Mouse (Mus musculus): ENCODE measurements around the gene Eif3b.

Eif3b gene

GRCm38 (mm10) chr5:140418489-140419441 is at the start of gene Eif3b:
TSS of gene Eif3b (plus strand) at chr5:140419328.
- DNase-seq (ENCODE audit: low spot score in 2 of 2): peak; percentile 87 to 89

GRCm38 (mm10) chr5:140369466-140369865 is 49.7 kb upstream of the Eif3b start:
- DNase-seq (ENCODE audit: low spot score in 2 of 2): no peak

DNA sequence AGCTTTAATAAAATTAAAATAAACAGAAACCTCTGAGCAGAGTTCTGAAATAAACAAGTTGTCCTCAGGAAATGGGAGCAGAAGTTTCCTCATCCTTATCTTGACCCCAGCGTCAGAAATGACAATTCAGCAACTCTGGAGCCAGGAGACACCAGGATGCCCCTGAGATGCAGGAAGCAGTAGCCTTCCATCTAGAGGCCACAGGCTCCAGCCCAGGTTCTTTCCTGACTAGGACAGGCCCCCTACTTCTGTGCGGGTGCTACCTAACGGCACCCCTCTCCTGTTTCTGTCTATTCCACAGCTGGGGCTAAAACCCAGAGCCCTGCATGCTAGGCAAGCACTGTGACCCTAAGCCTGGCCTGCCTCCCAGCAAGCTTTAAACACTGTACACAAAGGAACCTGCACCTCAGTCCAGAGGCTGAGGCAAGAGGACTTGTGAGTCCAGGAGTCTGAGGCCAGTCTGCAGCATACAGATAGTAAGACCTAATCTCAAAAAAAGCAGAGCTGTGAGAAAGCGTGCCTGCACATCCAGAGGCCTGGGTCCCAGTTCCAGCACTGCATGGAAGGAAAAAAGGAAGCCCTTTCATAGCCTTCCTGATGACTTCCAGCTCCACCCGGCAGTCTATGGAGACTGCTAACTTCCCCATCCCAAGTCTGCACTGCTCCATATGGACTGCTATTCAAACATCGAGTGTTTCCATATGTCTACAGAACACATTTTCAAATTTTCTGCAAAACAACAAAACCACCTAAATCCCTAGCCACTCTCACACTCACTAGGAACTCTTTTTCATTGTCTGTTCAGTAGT is 48.5 kb upstream of the Eif3b start:
- no peak for DNase-seq (ENCODE audit: low spot score in 2 of 2)

DNA sequence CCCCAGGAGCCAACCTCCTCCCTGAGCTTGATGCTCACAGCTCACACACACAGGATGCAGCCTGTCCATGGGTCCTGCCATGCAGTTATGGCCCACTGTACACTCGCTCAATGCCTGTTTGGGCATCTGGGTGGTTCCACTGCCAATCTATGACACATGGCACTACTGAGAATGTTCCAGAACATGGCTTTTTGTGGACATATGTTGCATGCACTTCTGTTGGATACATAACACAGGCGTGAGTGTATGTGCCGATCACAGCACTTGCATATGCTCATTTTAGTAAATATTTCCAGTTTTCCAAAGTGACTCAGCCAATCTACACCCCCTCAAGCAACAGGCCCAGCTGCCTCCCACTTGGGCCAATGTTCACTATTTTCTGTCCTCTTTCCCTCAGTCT is 47.5 kb upstream of the Eif3b start:
- no peak for DNase-seq (ENCODE audit: low spot score in 2 of 2)

DNA sequence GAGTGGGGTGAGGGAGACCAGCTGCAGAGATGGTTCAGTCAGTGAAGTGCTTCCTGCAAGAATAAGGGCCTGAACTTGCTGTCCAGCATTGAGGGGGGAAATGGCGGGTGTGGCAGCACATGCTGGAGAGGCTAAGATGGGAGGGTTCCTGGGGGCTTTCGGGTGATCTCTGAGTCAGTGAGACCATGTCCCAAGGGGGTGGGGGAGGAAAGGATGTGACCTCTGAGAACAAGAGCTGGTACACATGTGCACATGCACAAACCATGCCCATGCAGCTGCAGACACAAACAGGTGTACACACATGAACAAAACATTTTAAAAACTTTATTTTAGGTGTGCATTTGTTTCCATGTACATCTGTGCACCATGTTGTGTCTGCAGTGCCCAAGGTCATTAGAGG is 45.4 kb upstream of the Eif3b start:
- DNase-seq (ENCODE audit: low spot score in 2 of 2): no peak

DNA sequence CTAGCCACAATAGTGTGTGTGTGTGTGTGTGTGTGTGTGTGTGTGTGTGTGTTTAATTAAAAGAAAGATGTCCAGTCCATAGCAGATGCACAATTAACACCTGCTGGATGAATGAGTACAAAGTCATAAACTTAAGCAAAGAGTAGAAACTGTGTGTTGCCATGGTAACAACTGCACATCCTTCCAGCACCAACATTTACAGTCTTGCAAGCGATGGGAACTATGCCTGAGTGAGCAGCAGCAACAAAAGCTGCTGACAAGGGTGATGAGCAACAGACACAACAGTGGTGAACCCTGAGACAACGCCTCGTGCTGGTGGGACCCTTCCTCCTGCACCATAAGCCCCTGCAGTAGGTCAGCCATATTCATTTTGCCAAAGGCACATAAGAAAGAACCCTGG is 44.9 kb upstream of the Eif3b start:
- DNase-seq (ENCODE audit: low spot score in 2 of 2): peak; percentile 76 to 78

DNA sequence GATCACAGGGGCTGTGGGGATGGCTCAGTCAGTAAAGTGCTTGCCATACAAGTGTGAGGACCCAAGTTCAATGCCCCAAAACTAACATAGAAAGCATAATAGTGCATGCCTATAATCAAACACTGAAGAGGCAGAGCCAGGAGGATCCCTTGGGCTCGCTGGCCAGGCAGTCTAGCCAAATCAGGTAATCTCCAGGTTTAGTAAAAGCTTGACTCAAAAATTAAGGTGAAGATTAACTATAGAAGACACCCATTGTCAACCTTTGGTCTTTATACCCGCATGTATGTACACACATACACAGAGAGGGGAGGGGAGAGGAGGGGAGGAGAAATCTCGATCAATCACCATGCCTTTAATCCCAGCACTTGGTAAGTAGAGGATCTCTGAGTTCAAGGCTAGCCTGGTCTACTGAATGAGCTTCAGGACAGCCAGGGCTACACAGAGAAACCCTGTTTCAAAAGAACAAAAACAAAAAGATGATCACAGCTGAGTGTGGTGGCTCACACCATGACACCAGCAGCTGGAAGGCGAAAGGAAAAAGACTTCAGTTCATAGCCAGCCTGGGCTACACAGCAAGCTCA is 43.8 kb upstream of the Eif3b start:
- no peak for DNase-seq (ENCODE audit: low spot score in 2 of 2)

DNA sequence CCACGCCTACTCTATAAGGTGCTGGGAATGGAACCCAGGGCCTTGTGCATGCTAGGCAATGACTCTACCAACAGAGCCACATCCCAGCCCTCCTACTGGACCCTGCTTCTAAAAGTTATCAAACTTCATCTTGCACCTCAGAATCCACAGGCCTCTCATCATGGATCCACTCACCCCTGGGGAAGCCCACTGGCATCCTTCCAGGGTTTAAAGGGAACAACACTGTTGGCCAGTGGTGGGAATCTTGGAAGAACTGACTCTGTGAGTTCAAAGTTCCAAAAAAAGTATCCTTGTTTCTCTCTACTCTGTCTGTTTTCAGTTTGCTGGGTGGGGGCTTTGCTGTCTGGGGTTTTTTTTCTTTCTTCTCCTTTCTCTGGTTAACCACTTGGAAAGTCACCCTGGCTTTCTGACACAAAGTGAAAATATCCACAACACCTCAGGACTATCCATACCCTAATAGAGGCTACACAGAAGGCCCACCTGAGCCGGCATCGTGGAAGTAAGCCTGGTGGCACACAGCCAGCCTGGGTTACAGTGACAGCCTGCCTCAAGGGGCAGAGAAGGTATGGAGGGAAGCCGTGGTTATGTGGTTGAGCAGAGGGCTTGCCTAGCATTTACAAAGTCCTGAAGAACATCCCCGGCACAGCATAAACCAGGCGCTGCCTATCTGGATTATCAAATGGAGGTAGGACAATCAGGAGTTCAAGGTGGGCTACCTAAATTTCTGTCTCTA is 40.8 kb upstream of the Eif3b start:
- no peak for DNase-seq (ENCODE audit: low spot score in 2 of 2)

DNA sequence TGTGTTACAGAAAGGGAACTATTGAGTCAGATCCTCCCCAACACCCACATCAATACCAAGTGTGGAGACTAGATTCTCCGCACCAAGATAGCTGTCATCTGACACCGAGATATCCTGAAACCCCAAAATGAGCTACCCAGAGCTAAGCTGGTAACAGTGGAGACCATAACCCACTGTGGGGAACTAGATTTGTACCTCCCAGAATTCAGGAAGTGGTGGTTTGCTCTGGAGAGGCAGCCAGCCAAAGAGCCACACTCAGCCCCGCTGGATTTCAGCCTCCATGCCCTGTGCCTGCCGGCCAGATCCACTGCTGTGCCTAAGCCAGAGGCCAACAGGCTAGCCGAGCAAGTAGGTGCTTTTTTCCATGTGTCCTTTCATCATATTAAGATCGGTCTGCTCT is 39.8 kb upstream of the Eif3b start:
- no peak for DNase-seq (ENCODE audit: low spot score in 2 of 2)

- no peak for DNase-seq (ENCODE audit: low spot score in 2 of 2)
Observed at GRCm38 (mm10) chr5:140381156-140381555, 38.0 kb upstream of the Eif3b start.

DNA sequence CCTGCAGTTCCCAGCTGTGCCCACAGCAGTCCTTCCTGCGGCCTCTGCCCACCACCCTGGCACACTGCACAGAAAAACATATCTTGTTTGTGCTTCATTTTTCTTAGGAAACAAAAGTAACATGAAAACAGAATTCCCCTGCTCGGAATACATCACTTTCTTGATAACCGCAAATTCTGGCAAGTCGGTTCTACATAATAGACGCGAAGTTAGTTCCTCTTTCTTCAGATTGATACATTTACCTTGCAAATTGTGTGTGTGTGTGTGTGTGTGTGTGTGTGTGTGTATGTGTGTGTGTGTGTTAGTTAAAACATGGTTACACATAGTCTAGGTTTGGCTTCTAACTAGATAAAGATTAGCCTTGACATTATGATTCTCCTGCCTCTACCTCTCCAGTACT is 36.4 kb upstream of the Eif3b start:
- peak; percentile 70 to 84 for DNase-seq (ENCODE audit: low spot score in 2 of 2)

- peak; percentile 78 to 79 for DNase-seq (ENCODE audit: low spot score in 2 of 2)
Observed at GRCm38 (mm10) chr5:140383559-140383958, 35.6 kb upstream of the Eif3b start.

DNA sequence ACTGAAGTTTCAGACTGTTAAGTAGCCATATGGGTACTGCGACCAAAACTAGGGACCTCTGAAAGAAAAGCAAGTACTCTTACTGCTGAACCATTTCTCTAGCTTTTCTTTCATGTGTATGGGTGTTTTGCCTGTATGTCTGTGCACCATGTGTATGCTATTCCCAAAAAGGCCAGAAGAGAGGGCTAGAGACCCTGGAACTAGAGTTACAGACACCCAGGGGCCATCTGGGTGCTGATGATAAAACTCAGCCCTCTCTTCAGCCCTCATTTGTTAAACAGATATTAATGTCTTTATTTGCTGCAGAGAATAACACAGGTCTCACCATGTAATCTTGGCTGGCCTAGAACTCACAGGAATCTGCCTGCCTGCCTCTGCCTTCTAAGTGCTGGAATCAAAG is 34.7 kb upstream of the Eif3b start:
- DNase-seq (ENCODE audit: low spot score in 2 of 2): no peak

GRCm38 (mm10) chr5:140387236-140387635 is 31.9 kb upstream of the Eif3b start:
- peak; percentile 26 to 44 for DNase-seq (ENCODE audit: low spot score in 2 of 2)

DNA sequence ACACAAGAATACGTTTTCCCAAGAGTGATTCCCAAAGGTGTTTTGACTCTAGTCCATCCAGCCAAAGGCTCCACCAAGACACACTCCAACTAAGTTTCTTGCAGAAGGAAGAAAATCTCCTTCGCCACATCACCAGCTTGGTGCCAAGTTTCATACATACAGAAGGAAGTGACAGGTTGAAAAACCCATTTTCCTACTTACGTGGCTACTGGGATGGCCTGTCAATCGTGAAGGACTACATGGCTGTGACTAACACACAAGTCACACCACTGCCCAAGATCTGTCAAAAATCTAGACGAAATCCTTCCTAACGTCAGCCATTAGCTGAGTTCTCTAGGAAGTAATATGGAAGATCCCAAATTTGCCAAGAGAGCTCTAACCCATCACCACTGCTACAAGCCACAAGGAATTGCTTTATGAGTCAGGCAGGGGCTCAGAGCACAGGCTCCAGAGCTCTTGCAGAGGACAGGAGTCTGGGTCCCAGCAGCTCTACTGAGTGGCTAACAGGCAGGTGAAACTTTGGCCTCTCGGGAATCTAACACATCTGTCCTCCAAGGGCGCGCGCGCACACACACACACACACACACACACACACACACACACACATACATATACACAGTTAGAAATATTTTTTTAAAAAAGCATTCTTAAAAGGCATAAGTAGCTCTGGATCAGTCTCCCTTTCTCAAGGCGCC is 31.2 kb upstream of the Eif3b start:
- DNase-seq (ENCODE audit: low spot score in 2 of 2): no peak

- DNase-seq (ENCODE audit: low spot score in 2 of 2): peak; percentile 96 to 97
Observed at GRCm38 (mm10) chr5:140388588-140389576, 30.2 kb upstream of the Eif3b start, which contains the start of gene Snx8. TSS of gene Snx8 (minus strand) at chr5:140389262.

DNA sequence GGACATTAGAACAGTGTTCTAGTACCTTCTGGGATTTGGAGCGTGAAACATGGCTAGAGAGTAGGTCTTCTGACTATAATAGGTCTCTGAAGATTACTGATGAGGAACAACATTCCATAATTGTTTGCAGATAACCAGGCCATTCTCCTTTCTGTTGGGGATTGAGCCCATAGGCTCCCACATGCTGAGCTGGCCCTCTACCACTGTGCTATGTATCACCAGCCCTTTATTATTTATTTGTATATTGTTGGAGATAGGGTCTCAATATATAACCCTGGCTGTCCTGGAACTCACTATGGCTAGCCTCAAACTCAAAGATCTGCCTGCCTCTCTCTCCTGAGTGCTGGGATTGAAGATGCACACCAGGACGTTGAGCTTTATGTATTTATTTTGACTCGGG is 29.5 kb upstream of the Eif3b start:
- no peak for DNase-seq (ENCODE audit: low spot score in 2 of 2)

GRCm38 (mm10) chr5:140391435-140391834 is 27.7 kb upstream of the Eif3b start:
- DNase-seq (ENCODE audit: low spot score in 2 of 2): no peak

DNA sequence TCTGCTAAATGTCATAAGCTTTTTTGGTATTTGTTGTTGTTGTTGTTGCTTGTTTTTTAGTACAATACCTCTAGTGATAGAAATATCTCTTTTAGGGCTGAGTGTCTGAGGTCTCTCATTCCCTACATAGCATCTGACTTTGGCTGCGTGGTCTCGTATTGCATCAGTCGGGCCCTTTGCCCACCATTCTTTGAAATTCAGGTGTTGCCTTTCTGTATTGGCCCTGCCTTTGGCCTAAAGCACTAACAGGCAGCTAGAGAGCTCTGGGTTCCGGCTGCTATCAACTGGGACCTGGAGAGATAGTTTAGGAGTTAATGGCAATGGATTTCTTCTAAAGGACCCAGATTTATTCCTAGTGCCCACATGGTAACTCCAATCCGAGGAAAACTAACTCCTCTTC is 27.1 kb upstream of the Eif3b start:
- DNase-seq (ENCODE audit: low spot score in 2 of 2): no peak

- DNase-seq (ENCODE audit: low spot score in 2 of 2): no peak
Observed at GRCm38 (mm10) chr5:140392701-140393100, 26.4 kb upstream of the Eif3b start.
